Mouse (Mus musculus): ENCODE measurements around the gene Bckdk.

- TF ChIP-seq EP300 (IDR thresholded peaks at IDR 0.05; ENCODE audit: low read depth) = no peak
- no peak for TF ChIP-seq CTCF (IDR thresholded peaks at IDR 0.05; ENCODE audit: low read depth)
Measured at GRCm38 (mm10) chr7:127874812-127875626, 28.9 kb upstream of the Bckdk start.

All from liver, postnatal 0 days (tissue).